Comparison of ENCODE assay signal across 25 mouse cellular contexts in genomic region chr10:7820171-7820570, GRCm38 (mm10). TPM values are rescaled to one million over a fixed set of nuclear protein-coding genes. Genes with fewer than 3 reads are reported as not detected.
DNase-seq lines count a peak whose midpoint lies in the region; ATAC-seq and TF ChIP-seq lines count a peak whose summit lies in the region.
"Had no signal": no experiment of that assay in that cellular context is flagged by ENCODE, and none has a peak within 500 bp of the region (broad histone marks: within the 10 kb centered on the region; RNA-seq: fewer than 3 reads in every experiment).

No protein-coding gene starts in this region.

- H3K9ac ChIP-seq in lung, embryonic 16.5 days (ENCODE audit: low read length): no peak overlapping the region
- H3K9ac ChIP-seq: embryonic facial prominence, embryonic 12.5 days; forebrain, embryonic 12.5 days had no signal

- no peak for TF ChIP-seq CTCF in lung, adult 2 months (IDR thresholded peaks at IDR 0.05; ENCODE audit: insufficient read depth, low read length)

- 83% methylated on average over 5 of the region's 5 CpGs for WGBS in lung, embryonic 16.5 days
- WGBS in lung, adult 2 months: 87% methylated on average over 5 of the region's 5 CpGs

- peak; percentile 66 for DNase-seq in heart, adult 11 months
- no peak for DNase-seq in heart, adult 8-10 months (ENCODE audit: low spot score)
- DNase-seq in lung, adult 2 months: no peak
- DNase-seq in A20 (ENCODE audit: low read depth, low spot score) (peak; percentile 57), MEL-GATA-1-ER (ENCODE audit: extremely low read depth, low read depth) (peak; percentile 40)
- no peak for DNase-seq in thymus, postnatal 14 days
- DNase-seq: adrenal gland, adult 2 months; adrenal gland, postnatal 10 days; adrenal gland, postnatal 25 days; cerebellum, adult 11 months; cerebellum, adult 18-20 months; cerebellum, adult 8-10 months; cerebellum, adult 9-11 months; cerebellum, postnatal 14 days; cerebellum, postnatal 36 days had no signal

- no peaks in the 10 kb centered on the region for H3K27me3 ChIP-seq in lung, embryonic 16.5 days (ENCODE audit: control insufficient read depth, insufficient read depth, low read depth, low read length)
- H3K27me3 ChIP-seq: embryonic facial prominence, embryonic 12.5 days; forebrain, embryonic 12.5 days had no signal

- H3K4me1 ChIP-seq in lung, embryonic 16.5 days (replicated peaks; ENCODE audit: control insufficient read depth, insufficient read depth, low read length): no peaks in the 10 kb centered on the region
- H3K4me1 ChIP-seq in lung, adult 2 months (ENCODE audit: control insufficient read depth, insufficient read depth, low read length): no peaks in the 10 kb centered on the region
- H3K4me1 ChIP-seq: embryonic facial prominence, embryonic 10.5 days; embryonic facial prominence, embryonic 12.5 days; forebrain, embryonic 10.5 days; forebrain, embryonic 12.5 days had no signal

- no peaks in the 10 kb centered on the region for H3K9me3 ChIP-seq in lung, embryonic 16.5 days (ENCODE audit: control insufficient read depth, low read length)
- H3K9me3 ChIP-seq: embryonic facial prominence, embryonic 10.5 days; embryonic facial prominence, embryonic 12.5 days; forebrain, embryonic 10.5 days; forebrain, embryonic 12.5 days had no signal

- no peak overlapping the region for H3K4me2 ChIP-seq in lung, embryonic 16.5 days (ENCODE audit: low read depth, low read length)
- H3K4me2 ChIP-seq: embryonic facial prominence, embryonic 12.5 days; forebrain, embryonic 12.5 days had no signal

- no peak overlapping the region for H3K4me3 ChIP-seq in lung, embryonic 16.5 days (ENCODE audit: low read length)
- H3K4me3 ChIP-seq in lung, adult 2 months (replicated peaks; ENCODE audit: extremely low read depth, low read depth, low read length): no peak overlapping the region
- H3K4me3 ChIP-seq: embryonic facial prominence, embryonic 10.5 days; embryonic facial prominence, embryonic 12.5 days; erythroblast, embryonic 14.5 days; forebrain, embryonic 10.5 days; forebrain, embryonic 12.5 days had no signal

- peaks cover 10% of the 10 kb centered on the region for H3K36me3 ChIP-seq in lung, embryonic 16.5 days (ENCODE audit: control insufficient read depth, insufficient read depth, low read length)

- no peak overlapping the region for H3K27ac ChIP-seq in lung, embryonic 16.5 days (ENCODE audit: low read length)
- H3K27ac ChIP-seq: embryonic facial prominence, embryonic 10.5 days; embryonic facial prominence, embryonic 12.5 days; forebrain, embryonic 10.5 days; forebrain, embryonic 12.5 days had no signal

- ATAC-seq in lung, embryonic 16.5 days (ENCODE audit: low read depth): peak; percentile 41; the same call in 1 of the 2 replicates
- no peak for ATAC-seq in erythroblast, adult 5-6 weeks (replicated peaks; ENCODE audit: low FRiP score, poor library complexity, severe bottlenecking)
- ATAC-seq: forebrain, embryonic 14.5 days; forebrain, embryonic 16.5 days had no signal

- TF ChIP-seq POLR2A in lung, adult 2 months (IDR thresholded peaks at IDR 0.05; ENCODE audit: borderline replicate concordance, extremely low read depth, low read depth, low read length): no peak

RNA-seq across cellular contexts. Expression of gene Zc3h12d, which starts 12.1 kb away (rescaled TPM):
- total RNA-seq in heart, adult 8-10 months (2022): under 1 TPM; 0.14 to 0.26 (median 0.23) TPM
- 0.06 and 0.13 TPM in 2 replicates for polyA plus RNA-seq in lung, embryonic 16.5 days (2015; fragmentation: Nextera tagmentation; extraction: Ambion mirVana)
- 1.8 and 2.3 TPM in 2 replicates for polyA plus RNA-seq in lung, adult 2 months (2012; rRNA removed)
- 1.5 TPM in 1 of 2 replicates, not detected in the other for total RNA-seq in erythroblast, adult 5-6 weeks (2015; ENCODE audit: low replicate concordance)
- 0.42 and 1.0 TPM in 2 replicates for total RNA-seq in erythroblast, adult 5-6 weeks (2017; ENCODE audit: low replicate concordance)
- polyA plus RNA-seq: C2C12; erythroblast, embryonic 14.5 days; forebrain, embryonic 12.5 days; forebrain, embryonic 14.5 days had no signal

RNA-seq across cellular contexts. Expression of gene Ppil4, which starts 27.5 kb away (rescaled TPM):
- total RNA-seq in heart, adult 8-10 months (2022): 10 to 100 TPM; 10.3 to 15.9 (median 13.5) TPM
- 37.6 and 38.8 TPM in 2 replicates for polyA plus RNA-seq in lung, embryonic 16.5 days (2015; fragmentation: Nextera tagmentation; extraction: Ambion mirVana)
- polyA plus RNA-seq in lung, adult 2 months (2012; rRNA removed): 5.3 and 7.6 TPM in 2 replicates
- 46.3 and 50.2 TPM in 2 replicates for total RNA-seq in erythroblast, adult 5-6 weeks (2015; ENCODE audit: low replicate concordance)
- total RNA-seq in erythroblast, adult 5-6 weeks (2017; ENCODE audit: low replicate concordance): 123 and 138 TPM in 2 replicates

RNA-seq across cellular contexts. Expression of gene Ginm1, which starts 27.5 kb away (rescaled TPM):
- total RNA-seq in heart, adult 8-10 months (2022): 100 to 1,000 TPM in 2 of 4 experiments, 10 to 100 TPM in 2; 94.3 to 115 (median 102) TPM
- polyA plus RNA-seq in lung, embryonic 16.5 days (2015; fragmentation: Nextera tagmentation; extraction: Ambion mirVana): 96.3 and 103 TPM in 2 replicates
- 34.4 and 36.7 TPM in 2 replicates for polyA plus RNA-seq in lung, adult 2 months (2012; rRNA removed)
- total RNA-seq in erythroblast, adult 5-6 weeks (2015; ENCODE audit: low replicate concordance): 20.3 and 31.5 TPM in 2 replicates
- total RNA-seq in erythroblast, adult 5-6 weeks (2017; ENCODE audit: low replicate concordance): 17.4 and 32.7 TPM in 2 replicates

Comparison
In these comparisons a context has a peak if more than half of its experiments do, and no peak if none do; other contexts are left out.
1. DNase-seq: peak in heart, adult 11 months (single experiment), A20 (single experiment) and MEL-GATA-1-ER (single experiment); none in heart, adult 8-10 months (single experiment), lung, adult 2 months (single experiment) and thymus, postnatal 14 days (single experiment).